12 mouse cellular contexts compared by ENCODE assay signal in genomic region chr1:45116409-45117144, GRCm38 (mm10).
DNase-seq lines count a peak whose midpoint lies in the region; ATAC-seq lines count a peak whose summit lies in the region.
"Had no signal": no experiment of that assay in that cellular context is flagged by ENCODE, and none has a peak within 500 bp of the region (broad histone marks: within the 10 kb centered on the region; RNA-seq: fewer than 3 reads in every experiment).

No protein-coding gene starts in this region.

- 49% methylated on average over 1 of the region's 1 CpGs for WGBS in heart, embryonic 13.5 days
- 39% methylated on average over 1 of the region's 1 CpGs for WGBS in lung, embryonic 16.5 days
- 68% methylated on average over 1 of the region's 1 CpGs for WGBS in neural tube, embryonic 15.5 days
- WGBS in liver, embryonic 12.5 days (ENCODE audit: insufficient replicate concordance) = 38% methylated on average over 1 of the region's 1 CpGs

- no peak for DNase-seq in heart, postnatal 36 days
- DNase-seq in lung, postnatal 14 days = no peak
- DNase-seq in fibroblast of lung, adult 2 months (ENCODE audit: low read depth) = peak; percentile 27
- no peak for DNase-seq in left cerebral cortex, adult 18-20 months (ENCODE audit: low spot score in 2 of 2)
- DNase-seq: gastrocnemius, postnatal 25 days; kidney, adult 18-20 months had no signal

- H3K9me3 ChIP-seq in heart, embryonic 13.5 days = no peaks in the 10 kb centered on the region
- no peaks in the 10 kb centered on the region for H3K9me3 ChIP-seq in lung, embryonic 16.5 days (ENCODE audit: control insufficient read depth, low read length)
- no peaks in the 10 kb centered on the region for H3K9me3 ChIP-seq in neural tube, embryonic 15.5 days (replicated peaks)
- no peaks in the 10 kb centered on the region for H3K9me3 ChIP-seq in liver, embryonic 12.5 days (replicated peaks)
- H3K9me3 ChIP-seq: midbrain, embryonic 10.5 days had no signal

- ATAC-seq in heart, embryonic 13.5 days (ENCODE audit: extremely low read depth, insufficient number of reproducible peaks, low FRiP score, low TSS enrichment) = no peak
- peak; percentile 94 for ATAC-seq in lung, embryonic 16.5 days (ENCODE audit: low read depth)
- 0 out of 2 replicates have a peak, but pooled peaks have one; percentile 35 for ATAC-seq in neural tube, embryonic 15.5 days (ENCODE audit: low FRiP score)
- no peak for ATAC-seq in liver, embryonic 12.5 days

- H3K36me3 ChIP-seq in heart, embryonic 13.5 days = no peaks in the 10 kb centered on the region
- no peaks in the 10 kb centered on the region for H3K36me3 ChIP-seq in lung, embryonic 16.5 days (ENCODE audit: control insufficient read depth, insufficient read depth, low read length)
- no peaks in the 10 kb centered on the region for H3K36me3 ChIP-seq in neural tube, embryonic 15.5 days
- H3K36me3 ChIP-seq in liver, embryonic 12.5 days = no peaks in the 10 kb centered on the region
- H3K36me3 ChIP-seq: midbrain, embryonic 10.5 days had no signal

- H3K4me2 ChIP-seq in heart, embryonic 13.5 days = no peak overlapping the region
- no peak overlapping the region for H3K4me2 ChIP-seq in lung, embryonic 16.5 days (ENCODE audit: low read depth, low read length)
- H3K4me2 ChIP-seq in neural tube, embryonic 15.5 days = no peak overlapping the region
- H3K4me2 ChIP-seq in liver, embryonic 12.5 days = no peak overlapping the region

- H3K4me1 ChIP-seq in heart, embryonic 13.5 days = no peaks in the 10 kb centered on the region
- no peaks in the 10 kb centered on the region for H3K4me1 ChIP-seq in lung, embryonic 16.5 days (replicated peaks; ENCODE audit: control insufficient read depth, insufficient read depth, low read length)
- no peaks in the 10 kb centered on the region for H3K4me1 ChIP-seq in neural tube, embryonic 15.5 days
- no peaks in the 10 kb centered on the region for H3K4me1 ChIP-seq in liver, embryonic 12.5 days
- H3K4me1 ChIP-seq: midbrain, embryonic 10.5 days had no signal

- H3K27ac ChIP-seq in heart, embryonic 13.5 days (replicated peaks) = 0 out of 2 replicates have a peak overlapping the region, but pooled peaks have one; percentile 8
- peak overlapping the region; percentile 47 for H3K27ac ChIP-seq in lung, embryonic 16.5 days (ENCODE audit: low read length)
- H3K27ac ChIP-seq in neural tube, embryonic 15.5 days (replicated peaks) = no peak overlapping the region
- H3K27ac ChIP-seq in liver, embryonic 12.5 days = no peak overlapping the region
- H3K27ac ChIP-seq: midbrain, embryonic 10.5 days had no signal

- H3K4me3 ChIP-seq in heart, embryonic 13.5 days = no peak overlapping the region
- no peak overlapping the region for H3K4me3 ChIP-seq in lung, embryonic 16.5 days (ENCODE audit: low read length)
- H3K4me3 ChIP-seq in neural tube, embryonic 15.5 days (replicated peaks) = no peak overlapping the region
- no peak overlapping the region for H3K4me3 ChIP-seq in liver, embryonic 12.5 days
- H3K4me3 ChIP-seq: midbrain, embryonic 10.5 days had no signal

- intact Hi-C loops in heart, postnatal 36 days (cut with DNase I) = loop anchor here (10.0 kb wide), 1 partner anchor 198 kb away; the partner anchor contains the start of gene Col3a1

- no peak overlapping the region for H3K9ac ChIP-seq in heart, embryonic 13.5 days
- no peak overlapping the region for H3K9ac ChIP-seq in lung, embryonic 16.5 days (ENCODE audit: low read length)
- no peak overlapping the region for H3K9ac ChIP-seq in neural tube, embryonic 15.5 days (replicated peaks)
- no peak overlapping the region for H3K9ac ChIP-seq in liver, embryonic 12.5 days

- H3K27me3 ChIP-seq in heart, embryonic 13.5 days (replicated peaks) = no peaks in the 10 kb centered on the region
- no peaks in the 10 kb centered on the region for H3K27me3 ChIP-seq in lung, embryonic 16.5 days (ENCODE audit: control insufficient read depth, insufficient read depth, low read depth, low read length)
- no peaks in the 10 kb centered on the region for H3K27me3 ChIP-seq in neural tube, embryonic 15.5 days (replicated peaks)
- no peaks in the 10 kb centered on the region for H3K27me3 ChIP-seq in liver, embryonic 12.5 days (replicated peaks)
- H3K27me3 ChIP-seq: CH12.LX had no signal

Comparison
In these comparisons a context has a peak if more than half of its experiments do, and no peak if none do; other contexts are left out.
1. ATAC-seq: peak in lung, embryonic 16.5 days (single experiment) and neural tube, embryonic 15.5 days (single experiment); none in heart, embryonic 13.5 days (single experiment) and liver, embryonic 12.5 days (single experiment).
2. H3K27ac ChIP-seq: peak in heart, embryonic 13.5 days (single experiment) and lung, embryonic 16.5 days (single experiment); none in neural tube, embryonic 15.5 days (single experiment) and liver, embryonic 12.5 days (single experiment).